In genomic region chr2:88063587-88063986, GRCm38 (mm10) we compare ENCODE assay signal across 24 mouse cellular contexts. TPM values are rescaled to one million over a fixed set of nuclear protein-coding genes. Genes with fewer than 3 reads are reported as not detected.
"Had no signal": no experiment of that assay in that cellular context is flagged by ENCODE, and none has a peak within 500 bp of the region (broad histone marks: within the 10 kb centered on the region; RNA-seq: fewer than 3 reads in every experiment).

No protein-coding gene starts in this region.

- ATAC-seq: liver, postnatal 0 days; lung, postnatal 0 days; midbrain, embryonic 13.5 days; midbrain, embryonic 16.5 days had no signal

- H3K36me3 ChIP-seq: lung, embryonic 15.5 days; midbrain, embryonic 13.5 days; neural tube, embryonic 13.5 days; neural tube, embryonic 15.5 days; stomach, embryonic 15.5 days had no signal

- DNase-seq: liver, postnatal 0 days; lung, adult 2 months; lung, postnatal 14 days; lung, postnatal 36 days; right cerebral cortex, postnatal 14 days; thymus, adult 2 months; thymus, postnatal 25 days; thymus, postnatal 4 days had no signal

- H3K9ac ChIP-seq: liver, postnatal 0 days; lung, embryonic 15.5 days; midbrain, embryonic 13.5 days; neural tube, embryonic 13.5 days; neural tube, embryonic 15.5 days; stomach, embryonic 15.5 days had no signal

- H3K4me2 ChIP-seq: lung, embryonic 15.5 days; midbrain, embryonic 11.5 days; midbrain, embryonic 13.5 days; neural tube, embryonic 13.5 days; neural tube, embryonic 15.5 days; stomach, embryonic 15.5 days had no signal

- H3K27me3 ChIP-seq: lung, embryonic 15.5 days; megakaryocyte, embryonic 14.5 days; midbrain, embryonic 13.5 days; neural tube, embryonic 13.5 days; neural tube, embryonic 15.5 days; stomach, embryonic 15.5 days had no signal

- H3K4me1 ChIP-seq: lung, embryonic 15.5 days; megakaryocyte, embryonic 14.5 days; midbrain, embryonic 13.5 days; neural tube, embryonic 13.5 days; neural tube, embryonic 15.5 days; stomach, embryonic 15.5 days had no signal

- H3K4me3 ChIP-seq: lung, embryonic 15.5 days; megakaryocyte, embryonic 14.5 days; midbrain, embryonic 13.5 days; myocyte; neural tube, embryonic 13.5 days; neural tube, embryonic 15.5 days; stomach, embryonic 15.5 days had no signal

- H3K27ac ChIP-seq: lung, embryonic 15.5 days; macrophage; midbrain, embryonic 13.5 days; neural tube, embryonic 13.5 days; neural tube, embryonic 15.5 days; stomach, embryonic 15.5 days; stomach, postnatal 0 days had no signal

- H3K9me3 ChIP-seq: lung, embryonic 15.5 days; neural tube, embryonic 13.5 days; neural tube, embryonic 15.5 days; stomach, embryonic 15.5 days had no signal

RNA-seq across cellular contexts. Expression of gene Olfr1163, which starts 8.0 kb away (rescaled TPM):
- polyA plus RNA-seq: liver, postnatal 0 days; lung, adult 2 months; lung, embryonic 15.5 days; lung, postnatal 0 days; macrophage; midbrain, embryonic 11.5 days; midbrain, embryonic 13.5 days; midbrain, embryonic 16.5 days; myocyte; neural tube, embryonic 11.5 days; neural tube, embryonic 13.5 days; neural tube, embryonic 15.5 days; spleen, adult 2 months; stomach, embryonic 15.5 days; stomach, postnatal 0 days; testis, adult 2 months; thymus, adult 2 months; urinary bladder, adult 2 months had no signal

RNA-seq across cellular contexts. Expression of gene Olfr1162, which starts 12.7 kb away (rescaled TPM):
- polyA plus RNA-seq: liver, postnatal 0 days; lung, adult 2 months; lung, embryonic 15.5 days; lung, postnatal 0 days; macrophage; midbrain, embryonic 11.5 days; midbrain, embryonic 13.5 days; midbrain, embryonic 16.5 days; myocyte; neural tube, embryonic 11.5 days; neural tube, embryonic 13.5 days; neural tube, embryonic 15.5 days; spleen, adult 2 months; stomach, embryonic 15.5 days; stomach, postnatal 0 days; testis, adult 2 months; thymus, adult 2 months; urinary bladder, adult 2 months had no signal

RNA-seq across cellular contexts. Expression of gene Olfr73, which starts 26.1 kb away (rescaled TPM):
- polyA plus RNA-seq: liver, postnatal 0 days; lung, adult 2 months; lung, embryonic 15.5 days; lung, postnatal 0 days; macrophage; midbrain, embryonic 11.5 days; midbrain, embryonic 13.5 days; midbrain, embryonic 16.5 days; myocyte; neural tube, embryonic 11.5 days; neural tube, embryonic 13.5 days; neural tube, embryonic 15.5 days; spleen, adult 2 months; stomach, embryonic 15.5 days; stomach, postnatal 0 days; testis, adult 2 months; thymus, adult 2 months; urinary bladder, adult 2 months had no signal

RNA-seq across cellular contexts. Expression of gene Olfr1164, which starts 30.2 kb away (rescaled TPM):
- polyA plus RNA-seq: liver, postnatal 0 days; lung, adult 2 months; lung, embryonic 15.5 days; lung, postnatal 0 days; macrophage; midbrain, embryonic 11.5 days; midbrain, embryonic 13.5 days; midbrain, embryonic 16.5 days; myocyte; neural tube, embryonic 11.5 days; neural tube, embryonic 13.5 days; neural tube, embryonic 15.5 days; spleen, adult 2 months; stomach, embryonic 15.5 days; stomach, postnatal 0 days; testis, adult 2 months; thymus, adult 2 months; urinary bladder, adult 2 months had no signal

RNA-seq across cellular contexts. Expression of gene Olfr1161, which starts 41.0 kb away (rescaled TPM):
- polyA plus RNA-seq: liver, postnatal 0 days; lung, adult 2 months; lung, embryonic 15.5 days; lung, postnatal 0 days; macrophage; midbrain, embryonic 11.5 days; midbrain, embryonic 13.5 days; midbrain, embryonic 16.5 days; myocyte; neural tube, embryonic 11.5 days; neural tube, embryonic 13.5 days; neural tube, embryonic 15.5 days; spleen, adult 2 months; stomach, embryonic 15.5 days; stomach, postnatal 0 days; testis, adult 2 months; thymus, adult 2 months; urinary bladder, adult 2 months had no signal
